In genomic region chr2:45776485-45777135, GRCm38 (mm10) we compare ENCODE assay signal across 10 mouse cellular contexts.
DNase-seq lines count a peak whose midpoint lies in the region; ATAC-seq and TF ChIP-seq lines count a peak whose summit lies in the region.
"Had no signal": no experiment of that assay in that cellular context is flagged by ENCODE, and none has a peak within 500 bp of the region (broad histone marks: within the 10 kb centered on the region; RNA-seq: fewer than 3 reads in every experiment).

No protein-coding gene starts in this region.

- no peak for TF ChIP-seq EP300 in lung, postnatal 0 days (IDR thresholded peaks at IDR 0.05)

- H3K27ac ChIP-seq in neural tube, embryonic 11.5 days (ENCODE audit: low read depth, low read length): no peak overlapping the region
- H3K27ac ChIP-seq in lung, postnatal 0 days (ENCODE audit: low read length): no peak overlapping the region
- H3K27ac ChIP-seq: heart, embryonic 15.5 days had no signal

- no peaks in the 10 kb centered on the region for H3K9me3 ChIP-seq in neural tube, embryonic 11.5 days (ENCODE audit: control insufficient read depth, low read length)
- H3K9me3 ChIP-seq in lung, postnatal 0 days (ENCODE audit: low read length): no peaks in the 10 kb centered on the region
- H3K9me3 ChIP-seq: heart, embryonic 15.5 days had no signal

- DNase-seq in left cerebral cortex, postnatal 4 days: peak; percentile 32
- DNase-seq in left cerebral cortex, adult 11 months (ENCODE audit: low spot score): no peak
- peak; percentile 71 for DNase-seq in embryo, embryonic 10 days (ENCODE audit: low spot score)
- peak; percentile 66 to 68 for DNase-seq in gastrocnemius, postnatal 36 days
- DNase-seq in neural tube, embryonic 11.5 days (ENCODE audit: low spot score): peak; percentile 31
- no peak for DNase-seq in layer of hippocampus, adult 18-20 months (ENCODE audit: low spot score in 2 of 2)
- no peak for DNase-seq in retina, postnatal 1 day
- no peak for DNase-seq in lung, postnatal 0 days (ENCODE audit: low spot score)
- DNase-seq: thymus, adult 2 months had no signal

- no peak overlapping the region for H3K4me3 ChIP-seq in neural tube, embryonic 11.5 days (ENCODE audit: low read depth, low read length)
- no peak overlapping the region for H3K4me3 ChIP-seq in lung, postnatal 0 days (ENCODE audit: low read depth, low read length)
- H3K4me3 ChIP-seq: heart, embryonic 15.5 days had no signal

- no peaks in the 10 kb centered on the region for H3K4me1 ChIP-seq in neural tube, embryonic 11.5 days (ENCODE audit: control insufficient read depth, insufficient read depth, low read length)
- no peaks in the 10 kb centered on the region for H3K4me1 ChIP-seq in lung, postnatal 0 days (ENCODE audit: insufficient read depth, low read depth, low read length)
- H3K4me1 ChIP-seq: heart, embryonic 15.5 days had no signal

- intact Hi-C loops in left cerebral cortex, postnatal 4 days (cut with DNase I): no loop called here
- intact Hi-C loops in gastrocnemius, postnatal 36 days (cut with DNase I): no loop called here

- no peak for ATAC-seq in neural tube, embryonic 11.5 days (ENCODE audit: insufficient read depth, low FRiP score, low TSS enrichment)
- no peak for ATAC-seq in lung, postnatal 0 days

- H3K4me2 ChIP-seq in neural tube, embryonic 11.5 days (ENCODE audit: low read depth): peak overlapping the region; percentile 12; the same call in 1 of the 2 replicates
- H3K4me2 ChIP-seq in lung, postnatal 0 days (replicated peaks; ENCODE audit: low read depth, low read length): no peak overlapping the region
- H3K4me2 ChIP-seq: heart, embryonic 15.5 days had no signal

- 53% methylated on average over 17 of the region's 17 CpGs for WGBS in neural tube, embryonic 11.5 days
- 90% methylated on average over 17 of the region's 17 CpGs for WGBS in lung, postnatal 0 days

- H3K27me3 ChIP-seq in neural tube, embryonic 11.5 days (ENCODE audit: control insufficient read depth, insufficient read depth, low read length): no peaks in the 10 kb centered on the region
- no peaks in the 10 kb centered on the region for H3K27me3 ChIP-seq in lung, postnatal 0 days (replicated peaks; ENCODE audit: insufficient read depth, low read length)
- H3K27me3 ChIP-seq: heart, embryonic 15.5 days had no signal

- H3K9ac ChIP-seq in neural tube, embryonic 11.5 days (ENCODE audit: low read length): no peak overlapping the region
- H3K9ac ChIP-seq in lung, postnatal 0 days (replicated peaks; ENCODE audit: low read depth): no peak overlapping the region
- H3K9ac ChIP-seq: heart, embryonic 15.5 days had no signal

- no peak for TF ChIP-seq CTCF in lung, postnatal 0 days (IDR thresholded peaks at IDR 0.05)

- H3K36me3 ChIP-seq in neural tube, embryonic 11.5 days (ENCODE audit: control insufficient read depth, insufficient read depth, low read length): no peaks in the 10 kb centered on the region
- H3K36me3 ChIP-seq in lung, postnatal 0 days (ENCODE audit: insufficient read depth, low read length): no peaks in the 10 kb centered on the region
- H3K36me3 ChIP-seq: heart, embryonic 15.5 days had no signal

Comparison
In these comparisons a context has a peak if more than half of its experiments do, and no peak if none do; other contexts are left out.
1. DNase-seq: peak in left cerebral cortex, postnatal 4 days (single experiment), embryo, embryonic 10 days (single experiment), gastrocnemius, postnatal 36 days (2 of 2) and neural tube, embryonic 11.5 days (single experiment); none in left cerebral cortex, adult 11 months (single experiment), layer of hippocampus, adult 18-20 months (0 of 2), retina, postnatal 1 day (single experiment) and lung, postnatal 0 days (single experiment).